Mouse (Mus musculus) embryonic fibroblast, embryonic 13.5 days (primary cell): Measurements from ENCODE around the gene Snip1. TPM values are rescaled to one million over a fixed set of nuclear protein-coding genes. Genes with fewer than 3 reads are reported as not detected.

Source experiments
- H3K27ac ChIP-seq: 2 replicates; pipeline ENCODE4 v1.5.1; 2012; ENCODE audit warnings: low read length, control low read depth, inconsistent platforms; ENCODE audit not compliant: insufficient read depth
- H3K4me1 ChIP-seq: 2 replicates; pipeline ENCODE4 v1.6.1; 2011; ENCODE audit warnings: low read length; ENCODE audit not compliant: control insufficient read depth, insufficient read depth
- H3K4me3 ChIP-seq: 2 replicates; pipeline ENCODE4 v1.5.1; 2011; ENCODE audit warnings: mild to moderate bottlenecking, control low read depth, low read length; ENCODE audit not compliant: insufficient read depth
- CTCF ChIP-seq: IDR thresholded peaks from 2 replicates; pipeline ENCODE4 v1.5.1; 2011; ENCODE audit warnings: mild to moderate bottlenecking, control low read depth, low read length, moderate library complexity, borderline replicate concordance; ENCODE audit not compliant: insufficient read depth
- POLR2A ChIP-seq: IDR thresholded peaks from 2 replicates; pipeline ENCODE4 v1.6.1; 2011; ENCODE audit warnings: low read depth, mild to moderate bottlenecking, control low read depth, low read length, moderate library complexity
- polyA plus RNA-seq: library from polyadenylated mRNA; stranded (reverse); fragments of >200 nt; gene quantifications from 2 replicates; pipeline ENCODE4 v1.2.4, GENCODE M21; 2011; ENCODE audit warnings: low read depth; ENCODE audit not compliant: missing spikeins, insufficient read length

The Snip1 gene
- 15.5 and 16.8 TPM in 2 replicates for polyA plus RNA-seq

GRCm38 (mm10) chr4:125066490-125067370 lies at the start of gene Snip1:
Gene Snip1, plus strand, starts transcription at chr4:125066672.
- TF ChIP-seq CTCF (no peak), POLR2A (peak; percentile 94)
- 0 out of 2 replicates have a peak, but pooled peaks cover 6% of the 10 kb centered on the region for H3K4me1 ChIP-seq
- peak within 1 kb of the TSS; percentile 62 for H3K4me3 ChIP-seq
- no peak within 1 kb of the TSS for H3K27ac ChIP-seq

- Histone ChIP-seq H3K4me3 (no peak overlapping the region), H3K27ac (no peak overlapping the region; the same call in 1 of the 2 replicates), H3K4me1 (no peaks in the 10 kb centered on the region)
- no peak for TF ChIP-seq POLR2A
- TF ChIP-seq CTCF, result no peak
Observed at GRCm38 (mm10) chr4:125017431-125017830, 49.0 kb upstream of the Snip1 start.

DNA sequence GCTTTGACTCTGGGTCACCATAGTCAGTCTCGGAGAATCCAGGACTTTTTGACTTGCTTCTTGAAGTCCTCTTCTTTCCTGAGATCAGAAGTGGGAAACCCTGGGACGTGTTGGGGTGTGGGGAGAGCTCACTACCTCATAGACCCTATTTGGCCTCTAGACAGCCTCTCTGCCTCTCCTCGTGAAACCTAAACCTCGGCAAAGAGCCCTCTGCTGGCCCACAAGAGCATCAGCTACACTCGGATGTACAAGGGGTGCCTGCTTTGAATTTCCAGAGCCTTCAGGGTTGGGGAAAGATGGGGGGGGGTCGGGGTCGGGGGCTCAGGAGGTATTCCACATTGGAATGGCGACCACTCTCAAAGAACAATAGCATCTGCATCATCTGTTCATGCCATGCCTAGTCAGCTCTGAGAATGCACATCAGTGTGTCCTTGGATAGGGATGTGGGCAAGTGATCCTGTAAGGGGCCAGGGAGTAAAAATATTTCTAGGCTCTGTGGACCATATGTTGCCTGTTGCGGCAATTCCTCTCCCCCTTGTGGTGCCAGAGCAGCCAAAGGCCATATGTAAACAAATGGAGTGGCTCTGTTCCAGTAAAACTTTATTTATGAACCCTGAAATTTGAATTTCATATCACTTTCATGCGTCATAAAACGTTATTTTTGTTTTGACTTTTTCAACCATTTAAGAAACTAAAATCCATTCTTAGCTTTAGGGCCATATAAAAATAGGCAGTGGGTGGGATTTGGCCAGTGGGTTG lies 45.5 kb upstream of the Snip1 start:
- TF ChIP-seq CTCF, result no peak
- no peak for TF ChIP-seq POLR2A
- Histone ChIP-seq H3K27ac (no peak overlapping the region), H3K4me3 (no peak overlapping the region), H3K4me1 (no peaks in the 10 kb centered on the region)

GRCm38 (mm10) chr4:125029891-125030614 lies 36.4 kb upstream of the Snip1 start:
- Histone ChIP-seq H3K4me1 (no peaks in the 10 kb centered on the region), H3K4me3 (peak overlapping the region; percentile 98), H3K27ac (no peak overlapping the region)
- peak; percentile 97 for TF ChIP-seq POLR2A
- no peak for TF ChIP-seq CTCF

- H3K4me3 ChIP-seq, result no peak overlapping the region
- no peaks in the 10 kb centered on the region for H3K4me1 ChIP-seq
- H3K27ac ChIP-seq, result no peak overlapping the region
- TF ChIP-seq CTCF, result no peak
- TF ChIP-seq POLR2A, result no peak
Observed at GRCm38 (mm10) chr4:125034341-125034740, 32.1 kb upstream of the Snip1 start.

- Histone ChIP-seq H3K4me1 (no peaks in the 10 kb centered on the region), H3K27ac (no peak overlapping the region), H3K4me3 (no peak overlapping the region)
- no peak for TF ChIP-seq POLR2A
- TF ChIP-seq CTCF, result no peak
Observed at GRCm38 (mm10) chr4:125044454-125044853, 22.0 kb upstream of the Snip1 start.

GRCm38 (mm10) chr4:125055385-125055784 lies 11.1 kb upstream of the Snip1 start:
- Histone ChIP-seq H3K4me3 (no peak overlapping the region), H3K4me1 (peaks cover 2% of the 10 kb centered on the region), H3K27ac (no peak overlapping the region)
- TF ChIP-seq CTCF (no peak), POLR2A (no peak)

GRCm38 (mm10) chr4:125056476-125056875 lies 10.0 kb upstream of the Snip1 start:
- TF ChIP-seq CTCF (no peak), POLR2A (no peak)
- H3K4me3 ChIP-seq, result no peak overlapping the region
- H3K4me1 ChIP-seq, result peaks cover 2% of the 10 kb centered on the region
- H3K27ac ChIP-seq, result no peak overlapping the region

GRCm38 (mm10) chr4:125057273-125057672 lies 9.2 kb upstream of the Snip1 start:
- H3K4me1 ChIP-seq, result peaks cover 2% of the 10 kb centered on the region
- TF ChIP-seq CTCF, result no peak
- TF ChIP-seq POLR2A, result no peak
- H3K27ac ChIP-seq, result peak overlapping the region; percentile 44
- no peak overlapping the region for H3K4me3 ChIP-seq
